Mouse (Mus musculus) kidney, postnatal 10 days (tissue): ENCODE data around the gene Dchs1.
"Not testable (repeated sequence)": the region's sequence is repeated elsewhere in the genome, so short reads cannot be mapped to it uniquely, and the experiment has no call there.

Experiments
- DNase-seq: peaks from one replicate; pipeline ENCODE4 v3.0.0; 2021; ENCODE audit warnings: mixed read lengths

Dchs1 gene

DNA sequence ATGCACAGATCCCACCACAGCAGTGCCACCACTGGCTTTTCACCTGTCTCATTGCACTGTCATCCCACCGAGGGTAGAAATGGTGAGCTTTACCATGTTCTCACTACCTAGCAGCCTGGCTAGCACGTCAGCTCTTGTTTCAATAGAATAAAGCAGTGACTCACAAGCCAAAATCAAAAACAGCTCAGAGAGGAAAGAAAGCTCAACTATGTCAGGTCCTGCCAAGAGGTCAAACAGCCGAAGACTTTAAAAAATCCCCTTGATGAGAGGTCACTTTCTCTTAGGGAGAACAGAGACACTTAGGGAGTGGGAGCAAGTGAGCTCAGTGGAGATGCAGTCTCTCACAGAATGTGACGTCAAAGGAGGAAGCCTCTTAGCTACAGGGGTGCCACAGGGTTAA, 3.6 kb downstream of the Dchs1 start:
- DNase-seq: no peak

DNA sequence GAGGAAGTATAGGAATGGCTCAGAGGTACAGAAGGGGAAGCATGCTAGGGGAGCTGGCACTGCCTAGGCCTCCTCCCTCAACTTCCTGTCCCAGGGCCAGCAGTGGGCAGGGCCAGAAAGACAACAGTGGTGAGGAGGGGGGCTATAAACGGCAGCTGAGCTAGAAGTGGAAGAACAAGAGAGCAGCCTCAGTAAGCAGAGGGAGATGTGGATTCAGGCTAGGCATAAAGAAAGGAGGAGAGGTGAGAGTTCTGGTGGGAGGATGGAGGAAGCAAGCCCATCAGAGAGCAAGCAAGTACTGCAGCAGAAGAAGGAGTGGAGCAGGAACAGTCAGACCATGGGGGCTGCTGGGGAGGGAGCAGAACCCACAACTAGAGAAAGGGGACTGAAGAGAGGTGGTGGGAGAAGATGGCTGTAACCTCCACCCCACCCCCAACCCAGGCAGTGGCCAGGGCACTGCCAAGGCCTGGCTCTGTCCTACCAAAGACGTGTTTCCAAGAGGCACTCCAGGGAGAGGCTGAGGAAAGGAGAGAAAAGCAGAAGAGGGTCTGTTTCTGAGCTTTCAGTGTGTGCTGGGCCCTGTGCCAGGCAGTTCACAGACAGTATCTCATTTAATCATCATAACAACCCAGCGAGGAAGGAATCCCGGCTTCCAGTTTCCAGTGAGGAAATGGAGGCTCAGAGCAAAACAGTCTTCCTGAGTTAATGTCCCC, 8.7 kb downstream of the Dchs1 start:
- peak; percentile 77 for DNase-seq

DNA sequence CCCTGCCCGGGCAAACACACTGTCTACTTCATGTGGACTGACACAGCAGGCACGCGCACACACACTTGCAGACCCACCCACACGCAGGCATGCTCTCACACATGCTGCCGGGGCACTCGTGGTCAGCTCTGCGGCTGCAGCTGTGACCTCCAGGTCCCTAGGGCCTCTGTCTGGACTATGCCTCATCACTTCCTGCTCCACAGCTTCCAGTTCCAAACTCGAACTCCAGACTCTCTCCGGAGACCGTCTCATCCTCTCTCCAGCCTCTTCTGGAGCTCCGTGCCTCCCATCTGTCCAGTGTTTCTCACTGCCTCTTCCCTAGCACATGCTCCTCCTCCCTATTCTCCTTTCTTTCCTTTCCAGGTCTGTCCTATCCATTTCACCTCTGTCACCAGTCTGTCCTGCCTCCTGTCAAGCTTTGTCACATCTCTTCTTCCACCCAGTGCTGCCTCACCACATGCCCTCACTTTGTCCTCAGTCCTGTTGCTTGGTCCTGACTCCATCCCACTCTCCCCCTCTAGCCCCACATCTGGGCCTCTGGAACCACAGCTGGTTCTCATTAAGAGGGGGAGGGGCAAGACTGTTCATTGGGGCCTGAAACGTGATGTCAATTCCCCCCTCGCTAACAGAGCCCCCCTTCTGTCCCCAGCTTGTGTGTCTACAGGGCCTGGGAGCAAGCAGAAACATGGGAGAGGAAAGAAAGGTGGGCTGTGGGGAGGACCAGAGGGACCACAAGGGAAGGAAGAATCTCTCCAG, 9.5 kb downstream of the Dchs1 start:
- peak; percentile 83 for DNase-seq

DNA sequence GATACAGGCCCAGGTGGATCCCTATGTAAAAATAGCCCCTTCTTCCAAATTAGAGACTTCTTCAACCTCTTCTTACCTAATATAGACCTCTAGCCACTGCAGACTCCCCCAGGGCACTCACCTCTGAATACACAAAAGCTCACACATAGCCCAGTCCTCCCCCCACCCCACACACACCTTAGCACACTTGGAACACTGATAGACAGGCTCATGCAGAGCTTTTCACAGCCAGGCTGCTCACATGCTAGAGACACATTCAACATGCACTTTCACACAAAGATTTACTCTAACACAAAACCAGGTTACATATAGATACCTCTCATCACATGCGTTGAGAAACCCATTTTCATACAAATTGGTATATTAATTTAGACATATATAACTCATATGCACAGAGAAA, 10.1 kb downstream of the Dchs1 start:
- DNase-seq: no peak

DNA sequence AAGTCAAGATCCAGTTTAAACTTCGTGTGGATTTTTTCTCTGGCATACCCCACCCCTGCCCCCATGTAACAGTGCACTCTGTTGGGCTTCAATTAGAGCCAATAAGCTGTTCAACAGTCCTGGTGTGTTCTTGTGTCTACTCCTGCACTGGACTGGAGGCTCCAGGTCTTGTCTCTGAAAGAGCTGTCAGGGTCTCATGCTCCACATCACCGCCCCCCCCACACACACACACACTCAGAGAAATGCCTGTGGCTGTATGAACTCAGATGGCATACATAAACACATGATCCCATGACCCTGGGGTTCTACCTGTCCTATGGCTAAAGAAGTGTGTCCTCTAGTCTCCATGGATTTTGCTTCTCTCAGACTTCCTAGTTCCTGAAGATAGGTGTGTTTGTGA, 11.4 kb downstream of the Dchs1 start:
- no peak for DNase-seq

DNA sequence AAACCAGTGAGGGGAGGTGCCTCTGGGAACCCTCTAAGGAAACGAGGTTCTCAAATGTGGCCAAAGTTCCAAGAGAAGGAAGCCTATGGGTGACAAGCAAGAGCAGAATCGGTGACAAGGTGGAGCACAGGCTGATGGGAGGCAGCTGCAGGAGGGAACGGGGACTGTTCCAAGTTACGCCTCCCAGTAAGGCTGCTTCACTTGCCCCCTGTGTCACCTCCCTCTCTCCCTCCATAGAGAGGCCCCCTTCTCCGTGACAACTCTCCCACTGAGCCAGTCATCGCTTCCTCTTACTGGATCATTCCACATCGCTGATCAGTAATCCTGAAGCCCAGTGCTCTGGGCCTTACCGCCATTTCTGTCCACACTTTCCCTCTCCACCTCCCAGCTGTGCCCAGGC, 12.8 kb downstream of the Dchs1 start:
- DNase-seq: peak; percentile 79

DNA sequence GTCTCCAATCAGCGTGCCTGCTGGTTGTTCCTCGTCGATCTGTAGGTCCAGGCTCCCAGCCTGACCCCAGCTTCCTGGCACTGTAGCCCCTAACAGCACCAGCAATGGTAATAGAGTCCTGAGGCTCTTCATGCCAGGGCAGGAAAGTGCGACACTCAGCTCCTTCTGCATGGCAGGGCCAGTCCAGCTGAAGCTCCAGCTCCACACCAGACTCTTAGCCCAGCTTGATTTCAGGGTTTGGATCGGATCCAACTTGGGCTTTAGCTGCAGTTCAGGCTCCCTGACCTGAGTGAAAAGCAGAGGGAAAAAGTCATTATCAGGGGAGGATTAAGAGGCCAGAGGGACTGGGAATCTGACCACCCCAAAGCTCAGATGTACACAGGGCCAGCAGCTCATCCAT, 14.4 kb downstream of the Dchs1 start:
- DNase-seq: peak; percentile 39

DNA sequence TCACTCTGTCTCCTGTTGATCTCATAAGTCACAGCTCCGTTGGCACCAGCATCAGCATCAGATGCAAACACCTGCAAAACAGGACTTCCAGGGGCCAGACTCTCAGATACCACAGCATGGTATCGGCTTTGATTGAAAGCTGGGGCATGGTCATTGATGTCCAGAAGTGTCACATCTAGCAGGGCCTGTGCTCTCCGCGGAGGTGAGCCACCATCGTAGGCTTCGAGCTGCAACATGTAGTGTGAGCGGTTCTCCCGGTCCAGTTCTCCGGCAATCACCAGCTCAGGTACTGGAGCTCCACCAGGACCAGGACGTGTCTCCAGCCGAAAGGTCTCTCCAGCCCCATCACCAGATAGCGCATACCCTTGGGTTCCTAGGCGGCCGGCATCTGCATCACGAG, 15.1 kb downstream of the Dchs1 start:
- no peak for DNase-seq

DNA sequence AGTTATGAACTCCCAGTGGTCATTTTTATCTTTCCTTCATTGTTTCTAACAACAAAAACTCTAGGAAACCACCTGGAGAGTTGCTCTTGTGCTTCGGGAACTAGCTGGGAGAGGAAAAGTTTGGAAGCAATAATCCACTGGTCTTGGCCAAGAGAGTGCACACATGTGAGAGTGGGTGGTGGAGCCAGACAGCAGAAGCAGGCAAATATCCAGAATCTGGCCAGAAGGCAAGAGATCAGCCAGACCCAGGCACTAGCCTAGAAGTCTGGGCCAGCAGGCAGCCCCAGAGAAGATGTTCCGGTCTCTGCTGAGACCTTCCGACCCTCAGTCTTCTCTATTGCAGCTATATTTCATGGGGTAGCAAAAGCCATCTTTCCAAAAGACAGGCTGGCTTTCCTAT, 17.5 kb downstream of the Dchs1 start:
- no peak for DNase-seq

DNA sequence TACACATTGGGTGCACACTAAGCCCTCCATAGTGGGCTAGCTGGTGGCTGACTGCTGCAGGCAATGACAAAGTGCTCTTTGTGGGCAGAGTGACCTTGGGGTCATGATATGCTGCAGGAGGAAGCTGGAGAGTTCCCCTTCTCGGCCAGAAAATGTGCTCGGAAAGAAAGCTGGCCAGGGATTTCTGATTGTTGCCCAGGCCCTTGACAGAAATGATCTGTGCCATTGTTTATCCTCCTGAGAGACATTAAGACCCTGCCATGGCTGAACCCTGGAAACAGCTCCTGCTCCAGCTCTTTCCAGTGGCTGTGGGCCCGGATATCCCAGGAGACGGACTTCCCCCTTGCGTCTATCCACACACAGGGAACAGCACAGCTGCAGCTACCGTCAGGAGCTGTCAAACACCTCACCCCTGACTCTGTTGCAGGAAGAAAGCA, 19.7 kb downstream of the Dchs1 start:
- peak; percentile 69 for DNase-seq

DNA sequence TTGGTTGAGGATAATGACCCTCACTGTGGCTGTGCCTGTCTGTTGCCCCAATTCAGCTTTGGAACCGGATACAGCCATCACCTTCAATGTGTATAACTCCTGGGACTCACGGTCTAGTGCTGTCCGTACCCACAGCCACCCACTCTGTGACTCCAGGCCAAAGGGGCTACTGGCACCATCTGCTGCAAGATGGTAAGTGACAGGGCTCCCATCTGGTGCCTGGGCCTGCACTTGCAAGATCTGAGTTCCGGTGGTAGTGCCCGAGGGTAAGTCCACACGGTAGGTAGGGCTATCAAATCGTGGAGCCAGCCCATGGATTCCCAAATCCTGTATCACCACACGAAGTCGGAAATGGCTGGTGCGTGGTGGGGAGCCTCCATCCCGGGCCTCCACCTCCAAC, 23.1 kb downstream of the Dchs1 start:
- DNase-seq: no peak

DNA sequence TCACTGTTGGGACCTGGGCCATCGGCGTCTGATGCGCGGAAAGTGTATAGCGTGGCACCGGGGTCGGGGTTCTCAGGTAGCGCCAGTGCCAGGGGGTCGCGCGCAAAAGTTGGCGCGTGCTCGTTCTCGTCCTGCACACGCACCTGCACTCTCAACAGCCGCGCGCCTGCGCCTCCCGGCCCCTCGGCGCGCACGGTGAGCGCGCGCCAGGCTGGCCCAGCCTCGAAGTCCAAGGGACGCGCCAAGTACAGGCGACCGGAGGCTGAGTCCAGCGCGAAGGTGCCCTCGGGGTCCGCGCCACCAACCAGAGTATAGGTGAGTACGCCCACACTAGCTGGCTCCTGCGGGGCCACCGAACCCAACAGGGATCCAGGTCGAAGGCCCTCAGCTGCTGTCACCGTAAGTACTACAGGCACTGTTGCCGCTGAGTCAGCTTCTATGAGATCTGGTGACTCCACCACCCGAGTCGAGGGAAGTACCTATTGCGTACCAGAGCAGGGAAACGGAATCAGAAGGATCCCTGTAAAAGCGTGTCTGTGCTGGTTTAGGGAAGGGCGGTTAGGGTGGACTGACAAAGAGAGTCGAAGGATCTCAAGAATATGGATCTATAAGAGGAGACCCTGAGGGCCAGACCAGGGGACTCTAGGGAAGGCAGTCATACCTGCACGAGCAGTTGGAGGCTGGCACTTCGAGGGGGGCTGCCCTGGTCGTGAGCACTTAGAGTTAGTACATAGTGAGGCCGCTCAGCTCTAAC, 24.8 kb downstream of the Dchs1 start:
- no peak for DNase-seq

DNA sequence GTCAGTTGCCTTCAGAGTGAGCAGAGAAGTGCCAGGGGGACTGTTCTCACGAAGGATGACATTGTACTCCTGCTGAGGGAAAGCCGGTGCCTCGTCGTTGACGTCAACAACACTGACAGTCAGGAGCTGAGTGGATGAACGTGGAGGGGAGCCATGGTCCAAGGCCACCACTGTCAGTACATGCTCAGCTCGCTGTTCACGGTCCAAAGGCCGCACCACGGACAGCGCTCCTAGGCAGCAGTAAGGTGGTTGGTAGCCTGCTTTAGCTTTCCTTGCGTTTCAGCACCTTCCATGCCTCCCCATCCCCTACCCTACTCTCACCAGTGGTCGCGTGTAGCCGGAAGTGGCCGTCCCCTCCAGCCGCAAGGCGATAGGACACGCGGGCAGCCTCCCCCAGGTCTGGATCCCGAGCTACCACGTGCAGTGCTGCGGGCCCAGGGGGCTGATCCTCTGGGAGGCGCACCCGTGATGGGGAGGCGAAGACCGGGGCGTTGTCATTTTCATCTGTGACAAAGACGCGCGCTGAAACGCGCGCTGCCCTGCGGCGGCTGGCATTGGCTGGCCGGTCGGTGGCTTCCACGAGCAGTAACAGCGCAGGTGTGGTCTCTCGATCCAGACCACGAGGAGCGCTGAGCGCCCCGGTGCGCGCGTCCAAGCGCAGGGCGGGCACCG, 25.5 kb downstream of the Dchs1 start:
- DNase-seq: no peak

DNA sequence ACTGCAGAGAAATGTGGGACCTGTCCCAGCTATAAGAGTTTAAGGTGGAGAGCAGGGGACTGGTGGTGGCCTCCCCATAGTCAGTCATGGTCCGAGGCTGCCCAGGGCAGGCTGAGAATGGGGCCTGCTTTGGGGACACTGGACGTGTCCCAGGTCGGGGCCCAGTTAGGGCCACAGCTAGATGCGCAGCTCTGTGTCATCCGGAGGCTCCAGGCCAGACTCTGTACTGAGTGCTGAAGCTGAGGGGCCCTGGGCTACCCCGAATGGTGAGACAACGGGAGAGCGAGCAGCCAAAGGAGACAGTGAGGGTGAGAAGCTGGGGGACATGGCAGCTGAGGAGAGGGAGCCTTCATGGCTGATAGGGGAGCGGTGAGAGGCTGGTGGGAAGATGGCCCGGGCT, 34.2 kb downstream of the Dchs1 start:
- DNase-seq: peak; percentile 9

DNA sequence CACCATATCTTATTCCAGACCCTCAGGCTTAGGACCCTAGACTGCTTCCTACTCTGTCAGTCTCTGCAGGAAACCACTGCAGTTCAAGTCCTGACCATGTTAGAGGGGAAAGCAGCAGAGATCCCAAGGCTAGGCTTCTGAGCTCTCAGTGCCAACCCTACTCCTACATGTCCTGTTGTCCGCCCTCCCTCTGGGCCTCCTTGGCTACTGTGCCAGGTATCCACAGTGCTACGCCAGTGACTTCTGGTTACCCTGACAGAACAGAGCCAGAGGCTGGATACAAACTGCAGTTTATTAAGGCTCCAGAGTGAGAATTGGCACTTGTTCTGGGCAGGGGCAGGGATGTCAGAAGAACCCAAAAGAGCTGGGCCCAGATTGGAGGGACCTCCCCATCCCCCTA, 34.7 kb downstream of the Dchs1 start:
- peak; percentile 12 for DNase-seq

DNA sequence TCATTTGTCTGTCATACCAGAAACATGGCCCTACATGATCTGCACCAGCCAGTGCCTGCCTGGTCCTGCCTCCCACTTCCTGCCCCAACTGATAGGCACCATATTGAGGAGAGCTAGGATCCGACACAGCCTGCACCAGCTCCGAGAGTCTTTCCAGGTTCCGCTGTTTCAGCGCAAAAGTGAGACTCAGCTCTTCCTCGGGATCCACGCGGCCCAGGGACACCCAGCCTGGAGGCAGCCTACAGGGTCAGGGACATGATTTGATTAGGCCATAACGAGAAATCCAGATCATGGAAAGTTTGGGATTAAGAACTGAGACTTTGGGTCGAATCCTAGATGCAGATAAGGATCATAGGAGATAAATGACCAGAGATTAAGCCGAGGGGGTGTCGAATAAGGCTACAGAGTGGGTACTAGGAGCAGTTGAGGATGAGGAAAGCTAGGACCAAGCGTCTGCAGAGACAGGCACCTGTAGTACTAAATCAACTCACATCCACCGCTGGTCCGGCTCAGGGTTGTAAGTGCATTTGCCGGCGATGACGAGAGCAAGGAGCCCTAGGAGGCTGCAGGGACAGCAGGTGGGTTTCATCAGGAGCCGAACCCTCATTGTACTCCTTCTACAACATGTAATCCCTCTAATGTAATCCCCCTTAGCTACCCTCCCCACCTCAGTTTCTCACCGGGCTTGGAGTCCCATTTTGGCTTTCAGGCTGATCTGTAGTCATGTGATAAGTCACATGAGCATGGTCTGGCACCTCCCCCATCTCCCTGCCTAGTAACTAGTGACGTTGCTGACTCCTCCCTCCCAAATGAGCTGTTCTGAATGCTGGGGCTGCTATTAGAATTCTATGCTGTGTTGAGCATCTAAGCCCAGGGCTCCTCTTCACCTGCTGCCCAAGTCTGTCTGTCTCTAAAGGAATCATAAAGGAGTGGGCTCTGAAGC, 35.7 kb downstream of the Dchs1 start, which contains the start of gene Tpp1:
Gene Tpp1, minus strand, starts transcription at position 745 of the 943 bp plus-strand sequence.
- peak; percentile 92 for DNase-seq

DNA sequence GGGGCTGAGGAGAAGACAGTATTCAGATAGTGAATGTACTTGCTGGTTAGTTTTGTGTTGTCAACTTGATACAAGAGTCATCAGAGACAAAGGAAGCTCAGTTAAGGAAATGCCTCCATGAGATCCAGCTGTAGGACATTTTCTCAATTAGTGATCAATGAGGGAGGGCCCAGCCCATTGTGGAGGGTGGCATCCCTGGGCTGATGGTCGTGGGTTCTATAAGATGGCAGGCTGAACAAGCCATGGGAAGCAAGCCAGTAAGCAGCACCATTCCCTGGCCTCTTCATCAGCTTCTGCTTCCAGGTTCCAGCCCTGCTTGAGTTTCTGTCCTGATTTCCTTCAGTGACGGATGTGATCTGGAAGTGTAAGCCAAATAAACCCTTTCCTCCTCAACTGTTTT, 39.7 kb downstream of the Dchs1 start:
- DNase-seq: no peak

DNA sequence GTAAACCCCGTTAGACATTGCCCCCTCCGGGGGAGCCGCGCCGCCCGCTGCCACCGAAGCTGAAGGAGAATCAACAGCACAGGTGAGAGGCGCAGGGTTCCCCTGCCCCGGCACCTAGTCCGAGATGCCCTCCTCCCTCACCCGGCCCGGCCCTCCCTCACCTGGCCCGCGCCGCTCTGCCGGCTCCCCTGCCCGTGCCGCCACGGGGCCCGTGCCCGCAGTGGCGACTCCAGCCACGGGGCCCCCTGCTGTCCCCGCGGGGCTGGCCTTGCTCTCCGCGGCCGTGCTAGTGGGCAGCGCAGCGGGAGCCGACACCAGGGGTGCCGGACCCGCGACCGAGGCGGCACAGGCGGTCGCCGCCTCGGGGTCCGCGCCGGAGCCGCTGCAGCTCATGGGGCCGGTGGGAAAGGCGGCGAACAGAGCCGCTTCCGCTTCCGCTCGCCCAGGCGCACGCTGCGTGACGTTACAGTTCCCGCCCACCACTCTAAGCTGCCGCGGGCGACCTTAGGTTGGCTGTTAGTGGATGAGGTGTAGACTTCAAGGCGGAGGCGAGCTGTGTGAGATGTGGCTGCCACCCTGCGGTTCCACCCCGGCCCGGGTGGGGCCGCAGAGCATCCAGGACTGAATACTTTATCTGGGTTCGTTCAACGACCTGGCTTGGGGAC, 43.4 kb downstream of the Dchs1 start, which contains the start of gene Taf10:
Gene Taf10, minus strand, starts transcription at position 436 of the 665 bp plus-strand sequence.
- peak; percentile 93 for DNase-seq

DNA sequence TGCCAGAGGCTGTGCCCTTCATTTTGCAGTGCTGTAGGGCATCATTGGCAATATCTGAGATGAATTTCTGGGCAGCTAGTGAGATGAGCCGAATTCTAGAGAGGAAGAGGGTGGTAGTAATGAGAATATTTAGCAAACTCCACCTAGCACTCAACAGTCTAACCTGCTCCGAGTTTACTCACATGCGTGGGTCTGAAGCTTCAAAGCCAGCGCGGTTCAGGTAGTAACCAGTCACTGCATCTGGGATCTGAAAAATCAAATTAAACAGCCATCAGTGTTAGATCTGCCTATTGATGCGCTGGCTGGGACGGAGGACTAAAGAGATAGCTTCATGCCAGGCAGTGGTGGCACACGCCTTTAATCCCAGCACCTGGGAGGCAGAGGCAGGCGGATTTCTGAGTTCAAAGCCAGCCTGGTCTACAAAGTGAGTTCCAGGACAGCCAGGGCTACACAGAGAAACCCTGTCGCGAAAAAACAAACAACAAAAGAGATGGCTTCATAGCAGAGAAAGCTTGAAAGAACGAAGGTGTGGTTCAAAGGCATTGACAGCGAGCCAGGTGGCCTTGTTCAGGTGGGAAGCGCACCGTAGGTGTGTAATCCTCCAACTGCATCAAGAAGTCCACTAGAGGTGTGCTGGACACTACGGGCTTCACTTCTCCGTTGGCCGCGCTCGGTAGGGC, 44.1 kb downstream of the Dchs1 start:
- not testable (repeated sequence) for DNase-seq

DNA sequence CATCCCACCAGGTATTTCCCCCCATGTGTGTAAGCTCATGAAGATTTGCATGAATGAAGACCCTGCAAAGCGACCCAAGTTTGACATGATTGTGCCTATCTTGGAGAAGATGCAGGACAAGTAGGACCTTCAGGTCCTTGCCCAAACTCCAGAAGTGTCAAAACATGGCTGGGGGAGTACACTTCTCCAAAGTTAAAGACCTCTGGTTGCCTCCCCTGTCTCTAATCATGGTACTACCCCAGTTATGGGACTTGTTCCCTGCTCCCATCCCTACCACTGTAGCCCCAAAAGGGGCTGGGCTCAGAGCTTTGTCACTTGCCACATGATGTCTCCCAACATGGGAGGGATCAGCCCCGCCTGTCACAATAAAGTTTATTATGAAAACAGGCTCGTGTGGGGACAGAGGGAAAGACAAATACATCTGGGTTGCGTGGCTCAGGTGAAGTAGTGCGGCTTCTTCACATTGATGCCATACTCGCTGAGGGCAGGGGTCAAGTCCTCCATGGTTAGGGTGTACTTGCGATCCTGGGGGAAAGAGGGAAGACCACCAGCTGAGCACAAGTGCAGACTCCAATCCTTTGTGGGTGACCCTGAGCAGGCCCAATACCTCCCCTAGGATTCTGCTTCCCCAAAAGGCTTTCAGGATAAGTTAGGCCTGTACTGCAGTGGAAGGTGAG, 44.8 kb downstream of the Dchs1 start:
- not testable (repeated sequence) for DNase-seq
